Mouse (Mus musculus) midbrain, embryonic 13.5 days (tissue): ENCODE data around the gene Clta. TPM values are rescaled to one million over a fixed set of nuclear protein-coding genes. Genes with fewer than 3 reads are reported as not detected.

Source experiments
- polyA plus RNA-seq: library from polyadenylated mRNA; unstranded; fragments of >200 nt; fragmentation: Nextera tagmentation; extraction: Ambion mirVana; gene quantifications from 2 replicates; pipeline ENCODE4 v1.2.1, GENCODE M21; 2015

Clta gene
- polyA plus RNA-seq, 1 experiment from 2014 or later: 275 TPM

Other genes with a start within 250 kb of the Clta start
- gene Olfr159, start 233.4 kb upstream of the Clta start, polyA plus RNA-seq: not detected in 2 replicates
- gene Olfr156, start 180.6 kb upstream of the Clta start, polyA plus RNA-seq: not detected in 2 replicates
- gene Olfr157, start 164.3 kb upstream of the Clta start, polyA plus RNA-seq: not detected in 2 replicates
- gene Olfr155, start 152.9 kb upstream of the Clta start, polyA plus RNA-seq: not detected in 2 replicates
- gene Reck, start 128.9 kb upstream of the Clta start, polyA plus RNA-seq: 6.0 TPM in 2 replicates
- 33.7 and 35.3 TPM in 2 replicates for gene Glipr2, start 47.1 kb upstream of the Clta start, polyA plus RNA-seq
- not detected in 2 replicates for gene Ccin, start 21.0 kb upstream of the Clta start, polyA plus RNA-seq
- 20.4 and 21.3 TPM in 2 replicates for gene Gne, start 79.7 kb downstream of the Clta start, polyA plus RNA-seq
- 49.5 and 50.6 TPM in 2 replicates for gene Rnf38, start 229.3 kb downstream of the Clta start, polyA plus RNA-seq